Mouse (Mus musculus): ENCODE results near the gene Mst1r. TPM values are rescaled to one million over a fixed set of nuclear protein-coding genes. Genes with fewer than 3 reads are reported as not detected.

Gene Mst1r
- polyA plus RNA-seq, 1 experiment from 2014 or later: 0.33 TPM

GRCm38 (mm10) chr9:107966676-107967075 is 60.0 kb downstream of the Mst1r start:
- Histone ChIP-seq H3K9ac (ENCODE audit: low read length) (no peak overlapping the region), H3K4me1 (ENCODE audit: control insufficient read depth, insufficient read depth, low read length) (no peaks in the 10 kb centered on the region)

GRCm38 (mm10) chr9:107967437-107967836 is 60.8 kb downstream of the Mst1r start:
- 91% methylated on average over 6 of the region's 6 CpGs for WGBS
- ATAC-seq (ENCODE audit: insufficient read depth, low FRiP score, low TSS enrichment): no peak

More at GRCm38 (mm10) chr9:107966676-107967075, 60.0 kb downstream of the Mst1r start:
- Histone ChIP-seq H3K27me3 (ENCODE audit: control insufficient read depth, insufficient read depth, low read length) (no peaks in the 10 kb centered on the region), H3K36me3 (ENCODE audit: control insufficient read depth, insufficient read depth, low read length) (no peaks in the 10 kb centered on the region; the same call in none of the 2 replicates), H3K4me2 (ENCODE audit: low read depth) (no peak overlapping the region), H3K4me3 (ENCODE audit: low read depth, low read length) (no peak overlapping the region), H3K27ac (ENCODE audit: low read depth, low read length) (no peak overlapping the region), H3K9me3 (ENCODE audit: control insufficient read depth, low read length) (no peaks in the 10 kb centered on the region)
- WGBS: 89% methylated on average over 10 of the region's 10 CpGs
- DNase-seq (ENCODE audit: low spot score) (no peak), ATAC-seq (ENCODE audit: insufficient read depth, low FRiP score, low TSS enrichment) (no peak)

GRCm38 (mm10) chr9:107968531-107968930 is 61.9 kb downstream of the Mst1r start:
- WGBS: 92% methylated on average over 7 of the region's 7 CpGs
- Histone ChIP-seq H3K9ac (ENCODE audit: low read length) (no peak overlapping the region), H3K9me3 (ENCODE audit: control insufficient read depth, low read length) (no peaks in the 10 kb centered on the region), H3K36me3 (ENCODE audit: control insufficient read depth, insufficient read depth, low read length) (no peaks in the 10 kb centered on the region; the same call in none of the 2 replicates), H3K4me3 (ENCODE audit: low read depth, low read length) (no peak overlapping the region), H3K27ac (ENCODE audit: low read depth, low read length) (no peak overlapping the region), H3K4me1 (ENCODE audit: control insufficient read depth, insufficient read depth, low read length) (no peaks in the 10 kb centered on the region), H3K27me3 (ENCODE audit: control insufficient read depth, insufficient read depth, low read length) (no peaks in the 10 kb centered on the region), H3K4me2 (ENCODE audit: low read depth) (no peak overlapping the region)
- ATAC-seq (ENCODE audit: insufficient read depth, low FRiP score, low TSS enrichment) (no peak), DNase-seq (ENCODE audit: low spot score) (no peak)

More at GRCm38 (mm10) chr9:107967437-107967836, 60.8 kb downstream of the Mst1r start:
- Histone ChIP-seq H3K4me3 (ENCODE audit: low read depth, low read length) (no peak overlapping the region), H3K36me3 (ENCODE audit: control insufficient read depth, insufficient read depth, low read length) (no peaks in the 10 kb centered on the region; the same call in none of the 2 replicates), H3K9ac (ENCODE audit: low read length) (no peak overlapping the region), H3K4me2 (ENCODE audit: low read depth) (no peak overlapping the region), H3K9me3 (ENCODE audit: control insufficient read depth, low read length) (no peaks in the 10 kb centered on the region), H3K27ac (ENCODE audit: low read depth, low read length) (no peak overlapping the region), H3K27me3 (ENCODE audit: control insufficient read depth, insufficient read depth, low read length) (no peaks in the 10 kb centered on the region), H3K4me1 (ENCODE audit: control insufficient read depth, insufficient read depth, low read length) (no peaks in the 10 kb centered on the region)
- DNase-seq (ENCODE audit: low spot score): no peak

Other genes with a start within 250 kb of the Mst1r start
- 6.8 and 7.2 TPM in 2 replicates for gene Slc38a3, start 237.3 kb upstream of the Mst1r start, polyA plus RNA-seq (2014; fragmentation: Nextera tagmentation; extraction: Ambion mirVana)
- 1.9 and 2.4 TPM in 2 replicates for gene Gnat1, start 227.2 kb upstream of the Mst1r start, polyA plus RNA-seq (2014; fragmentation: Nextera tagmentation; extraction: Ambion mirVana)
- 15.3 and 17.0 TPM in 2 replicates for gene Sema3f, start 196.4 kb upstream of the Mst1r start, polyA plus RNA-seq (2014; fragmentation: Nextera tagmentation; extraction: Ambion mirVana)
- 196 and 197 TPM in 2 replicates for gene Rbm5, start 135.9 kb upstream of the Mst1r start, polyA plus RNA-seq (2014; fragmentation: Nextera tagmentation; extraction: Ambion mirVana)
- 102 TPM in 2 replicates for gene Rbm6, start 33.6 kb upstream of the Mst1r start, polyA plus RNA-seq (2014; fragmentation: Nextera tagmentation; extraction: Ambion mirVana)
- gene Mon1a, start 18.7 kb upstream of the Mst1r start, polyA plus RNA-seq (2014; fragmentation: Nextera tagmentation; extraction: Ambion mirVana): 16.3 and 19.2 TPM in 2 replicates
- not detected in 2 replicates for gene Actl11, start 21.6 kb downstream of the Mst1r start, polyA plus RNA-seq (2014; fragmentation: Nextera tagmentation; extraction: Ambion mirVana)
- 3.5 and 4.3 TPM in 2 replicates for gene Camkv, start 28.8 kb downstream of the Mst1r start, polyA plus RNA-seq (2014; fragmentation: Nextera tagmentation; extraction: Ambion mirVana)
- gene Traip, start 43.3 kb downstream of the Mst1r start, polyA plus RNA-seq (2014; fragmentation: Nextera tagmentation; extraction: Ambion mirVana): 25.2 and 25.7 TPM in 2 replicates
- 10.9 and 12.1 TPM in 2 replicates for gene Uba7, start 68.6 kb downstream of the Mst1r start, polyA plus RNA-seq (2014; fragmentation: Nextera tagmentation; extraction: Ambion mirVana)
- 2.9 and 3.5 TPM in 2 replicates for gene Gm20661, start 76.2 kb downstream of the Mst1r start, polyA plus RNA-seq (2014; fragmentation: Nextera tagmentation; extraction: Ambion mirVana)
- 62.9 and 71.3 TPM in 2 replicates for gene Inka1, start 79.0 kb downstream of the Mst1r start, polyA plus RNA-seq (2014; fragmentation: Nextera tagmentation; extraction: Ambion mirVana)
- gene Cdhr4, start 85.6 kb downstream of the Mst1r start, polyA plus RNA-seq (2014; fragmentation: Nextera tagmentation; extraction: Ambion mirVana): 4.8 and 5.7 TPM in 2 replicates
- gene Gm20662, start 89.5 kb downstream of the Mst1r start, polyA plus RNA-seq (2014; fragmentation: Nextera tagmentation; extraction: Ambion mirVana): 0.13 and 0.14 TPM in 2 replicates
- 38.4 and 45.7 TPM in 2 replicates for gene Ip6k1, start 95.6 kb downstream of the Mst1r start, polyA plus RNA-seq (2014; fragmentation: Nextera tagmentation; extraction: Ambion mirVana)
- gene Gmppb, start 142.4 kb downstream of the Mst1r start, polyA plus RNA-seq (2014; fragmentation: Nextera tagmentation; extraction: Ambion mirVana): 21.7 and 23.6 TPM in 2 replicates
- gene Amigo3, start 146.3 kb downstream of the Mst1r start, polyA plus RNA-seq (2014; fragmentation: Nextera tagmentation; extraction: Ambion mirVana): 2.7 and 2.8 TPM in 2 replicates
- 0.49 and 1.0 TPM in 2 replicates for gene Mst1, start 173.6 kb downstream of the Mst1r start, polyA plus RNA-seq (2014; fragmentation: Nextera tagmentation; extraction: Ambion mirVana)
- 31.6 and 35.9 TPM in 2 replicates for gene Rnf123, start 176.5 kb downstream of the Mst1r start, polyA plus RNA-seq (2014; fragmentation: Nextera tagmentation; extraction: Ambion mirVana)
- 54.3 and 62.7 TPM in 2 replicates for gene Apeh, start 187.7 kb downstream of the Mst1r start, polyA plus RNA-seq (2014; fragmentation: Nextera tagmentation; extraction: Ambion mirVana)

Measured in neural tube, embryonic 11.5 days (tissue).